Mouse (Mus musculus) heart, adult 2 months (tissue): ENCODE measurements around the gene Rwdd2a.

Experiments used
- CTCF ChIP-seq: fragments of 200-600 bp; IDR thresholded peaks from 2 replicates; pipeline ENCODE4 v1.8.1; 2022; ENCODE audit warnings: antibody characterized with exemption, mild to moderate bottlenecking, moderate library complexity
- EP300 ChIP-seq: fragments of 200-500 bp; IDR thresholded peaks from 2 replicates; pipeline ENCODE4 v1.6.1; 2011; ENCODE audit warnings: low read depth, low read length, control low read depth; ENCODE audit not compliant: insufficient read depth
- POLR2A ChIP-seq: fragments of 200-500 bp; IDR thresholded peaks from 2 replicates; pipeline ENCODE4 v1.6.1; 2011; ENCODE audit warnings: mild to moderate bottlenecking, low read depth, low read length, control low read depth; ENCODE audit not compliant: insufficient read depth

GRCm38 (mm10) chr9:86534071-86534470 is 37.7 kb upstream of the Rwdd2a start:
- TF ChIP-seq POLR2A (no peak), EP300 (no peak), CTCF (no peak)
